Mouse (Mus musculus): ENCODE results near the gene Rnf113a2.
A peak's percentile ranks its signal among the peaks of the same experiment; 100 is the strongest.

Gene Rnf113a2

GRCm38 (mm10) chr12:84407874-84408818 is 8.8 kb upstream of the Rnf113a2 start:
- no peak for DNase-seq (ENCODE audit: low read depth, low spot score)

- peak; percentile 90 for DNase-seq (ENCODE audit: low read depth, low spot score)
Observed at GRCm38 (mm10) chr12:84408819-84409507, 8.0 kb upstream of the Rnf113a2 start, which contains the start of the genes Entpd5 and Bbof1. Entpd5 (minus strand) TSS chr12:84409029. Bbof1 (plus strand) TSS chr12:84409071.

- DNase-seq (ENCODE audit: low read depth, low spot score) = no peak
Observed at GRCm38 (mm10) chr12:84417605-84417922, 568 bp downstream of the Rnf113a2 start.

GRCm38 (mm10) chr12:84423990-84424389 is 7.0 kb downstream of the Rnf113a2 start:
- DNase-seq (ENCODE audit: low read depth, low spot score) = no peak

GRCm38 (mm10) chr12:84429825-84430224 is 12.8 kb downstream of the Rnf113a2 start:
- DNase-seq (ENCODE audit: low read depth, low spot score) = no peak

GRCm38 (mm10) chr12:84438697-84439096 is 21.7 kb downstream of the Rnf113a2 start:
- DNase-seq (ENCODE audit: low read depth, low spot score) = no peak

- no peak for DNase-seq (ENCODE audit: low read depth, low spot score)
Observed at GRCm38 (mm10) chr12:84442526-84442925, 25.5 kb downstream of the Rnf113a2 start.

- no peak for DNase-seq (ENCODE audit: low read depth, low spot score)
Observed at GRCm38 (mm10) chr12:84447386-84447785, 30.4 kb downstream of the Rnf113a2 start.

GRCm38 (mm10) chr12:84448181-84448580 is 31.2 kb downstream of the Rnf113a2 start:
- no peak for DNase-seq (ENCODE audit: low read depth, low spot score)

- DNase-seq (ENCODE audit: low read depth, low spot score) = no peak
Observed at GRCm38 (mm10) chr12:84449887-84450286, 32.9 kb downstream of the Rnf113a2 start.

GRCm38 (mm10) chr12:84450351-84450717 is 33.3 kb downstream of the Rnf113a2 start:
- DNase-seq (ENCODE audit: low read depth, low spot score) = no peak

GRCm38 (mm10) chr12:84450718-84451646 is 34.0 kb downstream of the Rnf113a2 start, which contains the start of the genes Aldh6a1 and Lin52:
Aldh6a1 (minus strand) TSS chr12:84451004.
Lin52 (plus strand) TSS chr12:84451422.
- DNase-seq (ENCODE audit: low read depth, low spot score) = peak; percentile 99

- DNase-seq (ENCODE audit: low read depth, low spot score) = no peak
Observed at GRCm38 (mm10) chr12:84451801-84452200, 34.8 kb downstream of the Rnf113a2 start.

- no peak for DNase-seq (ENCODE audit: low read depth, low spot score)
Observed at GRCm38 (mm10) chr12:84456911-84457310, 39.9 kb downstream of the Rnf113a2 start.

GRCm38 (mm10) chr12:84459845-84460244 is 42.8 kb downstream of the Rnf113a2 start:
- no peak for DNase-seq (ENCODE audit: low read depth, low spot score)

- no peak for DNase-seq (ENCODE audit: low read depth, low spot score)
Observed at GRCm38 (mm10) chr12:84461416-84461815, 44.4 kb downstream of the Rnf113a2 start.

GRCm38 (mm10) chr12:84462856-84463255 is 45.9 kb downstream of the Rnf113a2 start:
- DNase-seq (ENCODE audit: low read depth, low spot score) = no peak
